Mouse (Mus musculus) cerebellum, adult 9-10 months (tissue): Measurements from ENCODE around the gene Tada1.

Source experiments
- DNase-seq: peaks from one replicate; pipeline ENCODE4 v3.0.0; 2022

The Tada1 gene

GRCm38 (mm10) chr1:166385431-166385830, 6.5 kb downstream of the Tada1 start:
- DNase-seq, result no peak

- no peak for DNase-seq
Observed at GRCm38 (mm10) chr1:166388511-166388910, 9.6 kb downstream of the Tada1 start.

- DNase-seq, result no peak
Observed at GRCm38 (mm10) chr1:166389406-166390125, 10.7 kb downstream of the Tada1 start.

- no peak for DNase-seq
Observed at GRCm38 (mm10) chr1:166391671-166392070, 12.8 kb downstream of the Tada1 start.

GRCm38 (mm10) chr1:166394770-166395169, 15.9 kb downstream of the Tada1 start:
- DNase-seq, result no peak

- no peak for DNase-seq
Observed at GRCm38 (mm10) chr1:166395661-166396060, 16.8 kb downstream of the Tada1 start.

- no peak for DNase-seq
Observed at GRCm38 (mm10) chr1:166396381-166396780, 17.5 kb downstream of the Tada1 start.

GRCm38 (mm10) chr1:166401455-166401854, 22.6 kb downstream of the Tada1 start:
- peak; percentile 79 for DNase-seq

GRCm38 (mm10) chr1:166402003-166402402, 23.1 kb downstream of the Tada1 start:
- DNase-seq, result no peak

GRCm38 (mm10) chr1:166403846-166404245, 24.9 kb downstream of the Tada1 start:
- no peak for DNase-seq

- DNase-seq, result peak; percentile 57
Observed at GRCm38 (mm10) chr1:166409177-166409700, 30.3 kb downstream of the Tada1 start.

GRCm38 (mm10) chr1:166409701-166410220, 30.9 kb downstream of the Tada1 start, which contains the start of gene Pogk:
Gene Pogk, minus strand, starts transcription at chr1:166409863.
- peak; percentile 66 for DNase-seq

- DNase-seq, result no peak
Observed at GRCm38 (mm10) chr1:166411541-166411940, 32.6 kb downstream of the Tada1 start.

GRCm38 (mm10) chr1:166412266-166412665, 33.4 kb downstream of the Tada1 start:
- DNase-seq, result no peak

GRCm38 (mm10) chr1:166429053-166429452, 50.2 kb downstream of the Tada1 start:
- peak; percentile 51 for DNase-seq

GRCm38 (mm10) chr1:166429809-166430431, 51.0 kb downstream of the Tada1 start:
- DNase-seq, result no peak

GRCm38 (mm10) chr1:166439426-166439825, 60.5 kb downstream of the Tada1 start:
- no peak for DNase-seq

- no peak for DNase-seq
Observed at GRCm38 (mm10) chr1:166441992-166442391, 63.1 kb downstream of the Tada1 start.
